Mouse (Mus musculus): ENCODE data around the gene 1700025G04Rik. TPM values are rescaled to one million over a fixed set of nuclear protein-coding genes. Genes with fewer than 3 reads are reported as not detected.

Gene 1700025G04Rik
- polyA plus RNA-seq, 1 experiment from 2014 or later = 30.0 TPM

DNA sequence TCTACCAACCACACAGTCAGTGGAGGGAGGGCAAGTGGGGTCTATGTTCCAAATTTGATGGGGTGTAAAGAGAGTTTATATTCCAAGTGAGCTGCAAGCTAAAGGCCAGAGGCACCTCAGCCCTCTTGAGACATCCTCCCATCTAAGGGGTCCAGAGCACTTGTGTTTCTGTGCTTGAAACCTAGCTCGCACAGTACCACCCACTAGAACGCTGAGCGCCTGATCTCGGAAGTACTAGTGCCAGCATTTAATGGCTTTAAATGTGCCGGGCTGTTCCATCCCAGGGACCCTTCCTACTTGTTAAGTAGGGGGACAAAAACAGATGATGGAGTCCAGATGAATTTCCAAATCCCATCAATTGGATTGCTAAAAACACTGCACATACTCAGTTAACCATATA is 1.9 kb downstream of the 1700025G04Rik start:
- Histone ChIP-seq H3K36me3 (no peaks in the 10 kb centered on the region), H3K9me3 (no peaks in the 10 kb centered on the region), H3K4me3 (peak overlapping the region; percentile 91), H3K27ac (no peak overlapping the region), H3K27me3 (ENCODE audit: insufficient read depth, poor library complexity, severe bottlenecking) (no peaks in the 10 kb centered on the region), H3K4me1 (peaks cover 64% of the 10 kb centered on the region)
- DNase-seq (ENCODE audit: low spot score) = no peak
- 57% methylated on average over 5 of the region's 5 CpGs for WGBS

DNA sequence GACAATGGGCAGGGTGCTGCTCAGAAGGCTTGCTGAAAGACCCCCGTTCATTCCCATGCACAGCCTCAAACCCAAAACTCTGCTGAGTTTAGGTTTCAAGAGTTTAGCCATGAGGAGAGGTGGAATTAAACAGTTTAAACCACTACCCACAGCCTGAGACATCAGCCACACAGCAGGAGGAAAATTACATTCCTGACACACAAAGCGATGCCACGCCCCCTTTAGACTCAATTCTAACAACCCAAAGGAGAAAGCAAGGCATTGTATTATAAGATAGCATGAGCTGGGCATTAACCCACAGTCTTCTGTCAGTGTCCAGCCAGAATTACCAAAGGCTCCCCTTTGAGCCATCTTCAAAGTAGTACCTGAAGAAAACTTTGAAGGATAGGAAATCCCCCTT is 3.0 kb downstream of the 1700025G04Rik start:
- DNase-seq (ENCODE audit: low spot score) = no peak
- Histone ChIP-seq H3K36me3 (no peaks in the 10 kb centered on the region), H3K4me3 (no peak overlapping the region), H3K9me3 (no peaks in the 10 kb centered on the region), H3K27me3 (ENCODE audit: insufficient read depth, poor library complexity, severe bottlenecking) (no peaks in the 10 kb centered on the region), H3K27ac (no peak overlapping the region), H3K4me1 (peaks cover 70% of the 10 kb centered on the region)
- WGBS = 79% methylated on average over 3 of the region's 3 CpGs

DNA sequence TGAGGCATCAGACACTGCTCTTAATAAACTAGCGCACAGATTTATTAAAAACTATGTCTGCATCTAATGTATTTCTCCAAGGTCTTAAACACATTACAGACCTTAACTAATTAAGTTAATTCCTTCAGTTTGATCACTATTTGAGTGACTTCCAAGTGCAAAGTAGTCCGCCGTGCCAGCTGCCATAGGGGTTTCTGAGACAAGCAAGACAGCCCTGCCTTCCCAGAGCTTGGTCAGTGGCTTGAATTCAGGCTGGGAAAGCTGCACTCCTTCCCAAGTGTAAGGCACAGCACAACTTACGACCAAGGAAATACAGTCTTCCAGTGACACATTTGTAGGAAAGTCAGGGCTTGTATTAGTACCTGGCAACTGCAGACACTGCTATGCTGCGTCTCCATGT is 4.4 kb downstream of the 1700025G04Rik start:
- H3K27ac ChIP-seq = no peak overlapping the region
- DNase-seq (ENCODE audit: low spot score) = no peak
- WGBS = 80% methylated on average over 5 of the region's 5 CpGs

GRCm38 (mm10) chr1:152084638-152085345 is 5.1 kb downstream of the 1700025G04Rik start:
- Histone ChIP-seq H3K27ac (peak overlapping the region; percentile 2), H3K4me1 (peaks cover 58% of the 10 kb centered on the region), H3K4me3 (peak overlapping the region; percentile 48), H3K36me3 (no peaks in the 10 kb centered on the region), H3K27me3 (ENCODE audit: insufficient read depth, poor library complexity, severe bottlenecking) (no peaks in the 10 kb centered on the region), H3K9me3 (no peaks in the 10 kb centered on the region)
- 13% methylated on average over 15 of the region's 15 CpGs for WGBS
- DNase-seq (ENCODE audit: low spot score) = no peak

More for the DNA sequence above, 4.4 kb downstream of the 1700025G04Rik start:
- Histone ChIP-seq H3K4me3 (no peak overlapping the region), H3K4me1 (peaks cover 65% of the 10 kb centered on the region), H3K36me3 (no peaks in the 10 kb centered on the region), H3K27me3 (ENCODE audit: insufficient read depth, poor library complexity, severe bottlenecking) (no peaks in the 10 kb centered on the region), H3K9me3 (no peaks in the 10 kb centered on the region)

GRCm38 (mm10) chr1:152081954-152082711 is 7.8 kb downstream of the 1700025G04Rik start:
- H3K36me3 ChIP-seq = no peaks in the 10 kb centered on the region
- WGBS = 61% methylated on average over 8 of the region's 8 CpGs
- peaks cover 35% of the 10 kb centered on the region for H3K4me1 ChIP-seq
- H3K27me3 ChIP-seq (ENCODE audit: insufficient read depth, poor library complexity, severe bottlenecking) = no peaks in the 10 kb centered on the region
- H3K4me3 ChIP-seq = no peak overlapping the region
- H3K27ac ChIP-seq = no peak overlapping the region
- no peak for DNase-seq (ENCODE audit: low spot score)
- no peaks in the 10 kb centered on the region for H3K9me3 ChIP-seq

DNA sequence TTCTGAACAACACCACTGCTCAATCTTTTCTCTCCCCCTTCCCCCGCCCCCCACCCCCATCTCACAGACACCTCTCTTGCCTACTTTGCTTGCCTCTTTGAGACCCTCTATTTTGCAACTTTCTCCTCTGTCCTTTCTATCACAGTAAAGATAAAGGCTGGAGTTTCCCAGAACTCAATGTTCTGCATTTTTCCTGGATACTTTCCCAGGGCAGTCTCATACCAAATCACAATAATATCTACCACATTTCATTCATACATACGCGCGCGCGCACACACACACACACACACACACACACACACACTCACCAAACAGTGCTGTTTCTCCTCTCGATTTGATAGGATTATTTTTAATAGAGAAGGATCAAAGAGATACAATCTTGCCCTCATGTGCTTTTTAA is 8.8 kb downstream of the 1700025G04Rik start:
- H3K27ac ChIP-seq = no peak overlapping the region
- no peaks in the 10 kb centered on the region for H3K36me3 ChIP-seq
- DNase-seq (ENCODE audit: low spot score) = no peak
- H3K27me3 ChIP-seq (ENCODE audit: insufficient read depth, poor library complexity, severe bottlenecking) = no peaks in the 10 kb centered on the region
- 92% methylated on average over 7 of the region's 7 CpGs for WGBS
- no peaks in the 10 kb centered on the region for H3K9me3 ChIP-seq
- no peak overlapping the region for H3K4me3 ChIP-seq
- peaks cover 30% of the 10 kb centered on the region for H3K4me1 ChIP-seq

DNA sequence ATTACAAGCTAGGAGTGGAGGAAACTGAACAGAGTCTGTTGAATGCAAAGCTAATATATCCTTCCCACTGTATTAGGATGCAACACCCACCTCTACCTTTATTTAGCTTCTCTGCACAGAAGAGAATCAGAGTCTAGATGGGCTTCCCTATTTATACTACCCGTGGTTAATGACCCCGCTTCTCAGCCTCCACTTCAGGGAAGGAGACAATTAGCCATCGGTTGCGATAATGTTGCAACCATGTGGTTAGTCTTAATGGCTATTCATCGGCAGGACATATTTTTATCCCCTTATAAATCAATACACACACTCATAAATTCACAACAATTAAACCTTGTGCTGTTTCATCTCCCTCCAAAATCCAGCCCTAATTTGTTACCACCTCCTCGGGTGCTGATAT is 9.7 kb downstream of the 1700025G04Rik start:
- 90% methylated on average over 6 of the region's 6 CpGs for WGBS
- Histone ChIP-seq H3K27ac (no peak overlapping the region), H3K9me3 (no peaks in the 10 kb centered on the region), H3K4me3 (no peak overlapping the region), H3K4me1 (peaks cover 26% of the 10 kb centered on the region), H3K36me3 (no peaks in the 10 kb centered on the region), H3K27me3 (ENCODE audit: insufficient read depth, poor library complexity, severe bottlenecking) (no peaks in the 10 kb centered on the region)
- no peak for DNase-seq (ENCODE audit: low spot score)

DNA sequence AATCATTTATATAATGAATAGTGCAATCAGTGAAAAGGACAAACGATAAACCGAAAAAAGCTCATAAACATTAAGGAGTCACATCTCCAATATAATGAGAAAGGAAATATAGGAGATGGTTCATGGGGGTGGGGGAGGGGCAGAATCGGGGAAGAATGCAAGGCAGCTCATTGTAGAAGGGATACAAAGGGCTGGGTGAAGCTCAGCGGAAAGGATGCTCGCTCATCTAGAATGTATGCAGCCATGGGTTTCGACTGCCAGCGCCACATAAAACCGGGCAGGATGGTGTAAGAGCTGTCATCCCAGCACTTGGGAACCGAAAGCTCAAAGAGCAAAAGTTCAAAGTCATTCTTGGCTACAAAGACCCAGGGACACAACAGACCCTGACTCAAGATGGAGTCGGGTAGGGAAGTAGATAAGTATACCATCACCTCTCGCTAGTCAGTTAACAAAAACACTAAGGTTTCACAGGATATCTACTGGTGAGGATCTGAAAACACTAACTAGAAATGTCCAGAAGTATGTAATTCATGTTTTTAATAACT is 12.7 kb downstream of the 1700025G04Rik start:
- H3K9me3 ChIP-seq = no peaks in the 10 kb centered on the region
- H3K36me3 ChIP-seq = no peaks in the 10 kb centered on the region
- H3K4me1 ChIP-seq = peaks cover 12% of the 10 kb centered on the region
- DNase-seq (ENCODE audit: low spot score) = no peak
- 82% methylated on average over 11 of the region's 11 CpGs for WGBS
- H3K4me3 ChIP-seq = no peak overlapping the region
- H3K27ac ChIP-seq = no peak overlapping the region
- H3K27me3 ChIP-seq (ENCODE audit: insufficient read depth, poor library complexity, severe bottlenecking) = no peaks in the 10 kb centered on the region

- Histone ChIP-seq H3K4me1 (peaks cover 7% of the 10 kb centered on the region; the same call in 1 of the 2 replicates), H3K36me3 (no peaks in the 10 kb centered on the region), H3K9me3 (no peaks in the 10 kb centered on the region), H3K27me3 (ENCODE audit: insufficient read depth, poor library complexity, severe bottlenecking) (no peaks in the 10 kb centered on the region), H3K27ac (no peak overlapping the region), H3K4me3 (no peak overlapping the region)
- DNase-seq (ENCODE audit: low spot score) = no peak
- 91% methylated on average over 14 of the region's 14 CpGs for WGBS
Observed at GRCm38 (mm10) chr1:152076222-152076845, 13.6 kb downstream of the 1700025G04Rik start.

GRCm38 (mm10) chr1:152075725-152076124 is 14.2 kb downstream of the 1700025G04Rik start:
- WGBS = 89% methylated on average over 6 of the region's 6 CpGs
- H3K36me3 ChIP-seq = no peaks in the 10 kb centered on the region

GRCm38 (mm10) chr1:152070441-152070840 is 19.5 kb downstream of the 1700025G04Rik start:
- 62% methylated on average over 4 of the region's 4 CpGs for WGBS
- Histone ChIP-seq H3K27me3 (ENCODE audit: insufficient read depth, poor library complexity, severe bottlenecking) (no peaks in the 10 kb centered on the region), H3K9me3 (no peaks in the 10 kb centered on the region), H3K27ac (no peak overlapping the region), H3K4me1 (peaks cover 13% of the 10 kb centered on the region; the same call in 1 of the 2 replicates), H3K4me3 (no peak overlapping the region), H3K36me3 (no peaks in the 10 kb centered on the region)
- DNase-seq (ENCODE audit: low spot score) = no peak

More at GRCm38 (mm10) chr1:152075725-152076124, 14.2 kb downstream of the 1700025G04Rik start:
- Histone ChIP-seq H3K9me3 (no peaks in the 10 kb centered on the region), H3K4me3 (no peak overlapping the region), H3K27ac (no peak overlapping the region), H3K4me1 (peaks cover 7% of the 10 kb centered on the region; the same call in 1 of the 2 replicates), H3K27me3 (ENCODE audit: insufficient read depth, poor library complexity, severe bottlenecking) (no peaks in the 10 kb centered on the region)
- no peak for DNase-seq (ENCODE audit: low spot score)

DNA sequence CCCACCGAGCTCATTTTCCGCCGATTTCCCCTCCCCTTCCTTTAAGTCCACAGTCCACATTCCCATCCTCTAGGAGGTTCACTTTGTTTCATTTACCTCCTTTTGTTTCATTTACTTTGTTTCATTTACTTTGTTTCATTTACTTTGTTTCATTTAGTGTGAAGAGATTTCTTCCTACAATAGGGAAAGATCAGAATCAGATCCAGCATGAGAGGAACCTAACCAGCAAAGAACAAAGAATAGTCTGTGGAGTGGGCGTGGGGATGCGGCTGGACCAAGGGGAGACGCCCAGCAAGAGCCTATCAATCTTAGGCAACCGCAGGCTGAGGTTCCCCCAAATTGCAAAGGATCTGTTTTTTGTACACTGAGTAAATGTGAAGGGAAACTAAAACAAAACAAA is 20.2 kb downstream of the 1700025G04Rik start:
- DNase-seq (ENCODE audit: low spot score) = no peak
- no peaks in the 10 kb centered on the region for H3K27me3 ChIP-seq (ENCODE audit: insufficient read depth, poor library complexity, severe bottlenecking)
- no peaks in the 10 kb centered on the region for H3K9me3 ChIP-seq
- peaks cover 13% of the 10 kb centered on the region; the same call in 1 of the 2 replicates for H3K4me1 ChIP-seq
- H3K36me3 ChIP-seq = no peaks in the 10 kb centered on the region
- H3K27ac ChIP-seq = no peak overlapping the region
- WGBS = 85% methylated on average over 7 of the region's 7 CpGs
- no peak overlapping the region for H3K4me3 ChIP-seq

DNA sequence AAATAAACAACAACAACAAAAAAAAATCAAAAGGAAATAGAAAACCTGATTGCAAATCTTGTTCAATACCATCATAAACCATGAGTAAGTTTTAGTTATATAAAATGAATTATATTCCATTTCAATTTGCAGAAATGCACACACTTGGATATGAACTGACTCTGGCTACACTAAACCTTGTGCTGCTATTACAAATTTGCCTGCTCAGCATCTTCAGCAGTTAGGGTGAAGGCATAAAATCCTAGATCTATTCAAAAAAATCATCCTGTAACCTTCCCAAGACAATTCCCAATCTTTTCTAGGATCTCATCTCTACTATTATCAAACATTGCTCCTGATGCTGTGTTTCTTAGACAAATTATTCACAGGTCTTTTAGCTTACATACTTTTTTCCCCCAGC is 22.0 kb downstream of the 1700025G04Rik start:
- Histone ChIP-seq H3K9me3 (no peaks in the 10 kb centered on the region), H3K4me1 (peaks cover 14% of the 10 kb centered on the region), H3K36me3 (no peaks in the 10 kb centered on the region), H3K27me3 (ENCODE audit: insufficient read depth, poor library complexity, severe bottlenecking) (no peaks in the 10 kb centered on the region), H3K4me3 (no peak overlapping the region), H3K27ac (no peak overlapping the region)
- no peak for DNase-seq (ENCODE audit: low spot score)
